Mouse (Mus musculus): ENCODE data around the gene Ofd1. TPM values are rescaled to one million over a fixed set of nuclear protein-coding genes. Genes with fewer than 3 reads are reported as not detected.

The Ofd1 gene
- 1 to 10 TPM; 5.7 to 6.3 TPM for total RNA-seq (2021)

DNA sequence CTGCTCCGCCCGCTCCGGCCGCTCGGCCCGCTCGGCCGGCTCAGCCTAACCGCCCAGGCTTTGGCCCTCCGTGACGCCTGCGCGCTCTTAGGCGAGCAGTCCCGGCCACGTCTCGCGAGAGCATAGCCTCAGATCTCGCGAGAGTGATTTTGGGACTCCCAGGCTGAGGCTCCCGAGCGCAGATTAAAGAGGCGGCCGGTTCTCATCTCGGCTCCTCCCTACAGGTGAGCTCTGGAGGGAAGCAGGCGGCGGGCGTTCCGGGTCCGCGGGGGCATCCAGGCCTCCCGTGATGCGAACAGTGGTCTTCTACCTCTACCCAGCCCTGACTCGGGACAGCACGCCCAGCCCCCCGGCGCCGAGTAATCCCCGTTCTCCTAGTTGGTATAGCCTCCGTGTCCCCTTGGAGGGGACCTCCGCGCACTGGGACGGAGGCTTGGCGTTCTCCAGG lies at the start of gene Ofd1:
TSS of gene Ofd1 (minus strand) at position 89 of the 448 bp plus-strand sequence.
- DNase-seq (ENCODE audit: extremely low spot score in 1 of 2, low spot score in 2 of 2): peak; percentile 83 to 92
- intact Hi-C loops (cut with DNase I): loop anchor here (10.0 kb wide), 1 partner anchor 214 kb away; no protein-coding TSS in a partner anchor

DNA sequence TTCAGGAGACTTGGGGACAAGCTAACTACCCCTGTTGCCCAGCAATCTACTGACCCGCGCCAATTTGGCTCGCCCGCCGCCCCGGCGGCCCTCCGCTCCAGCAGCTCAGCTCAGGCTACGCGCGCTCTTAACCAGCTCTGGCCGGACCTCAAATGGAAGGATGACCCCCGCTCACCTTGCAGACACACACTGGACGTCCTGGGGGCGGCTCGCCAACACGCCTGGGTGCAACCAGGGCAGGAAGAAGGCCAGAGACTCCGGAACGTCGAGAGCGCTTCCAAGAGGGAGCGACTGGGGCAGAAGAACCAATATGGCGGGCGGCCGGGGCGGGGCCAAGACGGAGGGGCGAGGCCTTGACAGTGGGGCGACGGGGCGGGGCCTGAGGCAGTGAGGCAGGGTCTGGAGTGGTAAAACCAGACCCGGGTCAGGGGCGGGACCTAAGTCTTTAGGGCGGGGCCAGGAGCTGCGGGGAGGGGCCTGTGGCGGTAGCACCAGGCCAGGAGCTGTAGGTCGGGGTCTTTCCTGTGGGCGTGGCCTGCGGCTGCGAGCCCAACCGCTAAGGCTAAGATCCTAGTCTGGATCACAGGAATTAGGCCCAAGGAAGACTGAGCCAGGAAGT lies 39.0 kb upstream of the Ofd1 start, which contains the start of gene Rab9:
TSS of gene Rab9 (minus strand) at position 503 of the 619 bp plus-strand sequence.
- peak; percentile 82 to 96 for DNase-seq (ENCODE audit: extremely low spot score in 1 of 2, low spot score in 2 of 2)
- intact Hi-C loops (cut with DNase I): no loop called here

DNA sequence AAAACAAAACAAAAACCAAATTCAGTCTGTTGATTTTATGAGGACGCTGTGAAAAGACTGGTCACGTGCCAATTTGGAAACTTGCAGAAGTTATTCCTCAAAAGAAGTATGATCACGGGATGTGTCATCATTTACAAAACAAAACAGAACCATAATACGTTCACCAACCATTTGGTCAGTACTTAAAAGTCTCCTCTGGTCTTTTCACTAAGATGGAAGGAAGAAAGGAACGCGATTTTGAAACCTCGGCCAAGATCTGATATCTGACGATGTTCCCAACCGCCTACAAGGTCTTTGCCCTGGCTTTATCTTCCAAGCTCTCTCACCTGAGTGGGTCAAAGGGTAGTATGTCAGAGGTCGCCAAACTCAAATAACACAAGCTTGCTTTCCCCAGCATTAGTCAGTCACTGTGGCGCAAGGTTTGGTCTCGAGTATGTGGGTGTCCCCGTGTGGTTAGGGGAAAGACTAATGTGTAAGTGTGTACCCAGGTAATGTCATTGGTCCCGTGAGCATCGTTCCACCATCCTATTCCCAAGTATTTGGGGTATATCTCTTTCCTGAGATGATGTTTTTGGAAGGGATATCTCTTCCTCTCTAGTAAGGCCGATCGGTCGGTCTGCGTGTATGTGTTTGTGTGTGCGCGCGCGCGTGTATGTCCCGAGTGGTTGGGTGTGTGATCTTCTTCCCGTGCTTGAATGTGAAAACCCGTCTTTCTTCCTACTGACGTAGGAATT lies 38.3 kb upstream of the Ofd1 start:
- intact Hi-C loops (cut with DNase I): no loop called here
- DNase-seq (ENCODE audit: extremely low spot score in 1 of 2, low spot score in 2 of 2): no peak

DNA sequence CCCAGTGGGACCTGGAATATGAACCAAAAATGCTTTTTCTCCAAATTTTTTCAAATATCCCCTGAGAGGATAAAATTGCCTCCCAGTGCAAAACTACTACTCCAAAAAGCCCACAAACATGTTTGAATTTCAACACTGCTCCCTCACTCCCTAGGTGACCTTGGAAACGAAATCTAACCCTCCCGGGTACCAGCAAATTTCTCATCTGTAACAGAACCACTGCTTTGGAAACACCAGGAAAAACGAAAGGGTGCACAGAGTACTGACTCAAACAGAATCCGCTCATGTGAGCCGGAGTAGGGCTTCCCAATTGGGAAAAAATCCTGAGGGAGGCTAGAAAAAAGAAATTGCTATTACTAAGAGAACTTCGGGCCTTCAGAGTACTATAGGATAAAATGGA lies 36.9 kb upstream of the Ofd1 start:
- intact Hi-C loops (cut with DNase I): no loop called here
- DNase-seq (ENCODE audit: extremely low spot score in 1 of 2, low spot score in 2 of 2): no peak

DNA sequence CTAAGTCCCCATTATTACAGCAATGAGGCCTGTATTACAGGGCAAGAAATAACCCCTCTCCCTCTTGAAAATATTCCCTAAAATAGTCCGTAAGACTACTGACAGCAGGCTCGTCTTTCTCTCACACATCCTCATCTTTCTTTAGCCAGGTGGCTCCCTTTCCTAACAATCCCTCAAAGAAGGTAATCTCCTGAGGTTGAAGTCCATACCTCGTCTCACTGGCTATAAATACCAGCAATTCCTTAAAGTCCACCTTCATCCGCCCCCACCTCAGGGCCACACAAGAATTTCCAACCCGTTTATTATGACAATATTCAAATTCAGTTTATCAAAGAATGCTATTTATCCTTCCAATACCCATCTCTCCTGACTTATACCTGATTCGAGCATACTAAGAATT lies 32.1 kb upstream of the Ofd1 start:
- DNase-seq (ENCODE audit: extremely low spot score in 1 of 2, low spot score in 2 of 2): no peak
- intact Hi-C loops (cut with DNase I): no loop called here

DNA sequence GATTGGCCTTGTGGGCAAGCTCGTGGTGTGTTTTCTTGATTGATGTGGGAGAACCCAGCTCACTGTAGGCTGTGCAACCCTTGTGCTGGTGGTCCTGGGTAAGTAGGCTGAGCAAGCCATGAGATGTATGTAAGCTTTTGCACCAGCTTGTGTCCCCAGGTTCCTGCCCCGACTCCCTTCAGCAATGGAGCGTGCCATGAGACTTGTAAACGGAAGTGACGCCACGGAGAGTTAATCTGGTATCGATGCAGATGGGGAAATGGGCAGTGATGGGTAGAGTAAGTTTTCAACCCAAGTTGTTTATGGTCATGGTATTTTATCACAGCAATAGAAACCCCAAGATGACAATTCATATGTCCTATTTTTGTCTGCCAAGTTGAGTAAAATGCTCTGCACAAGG lies 27.8 kb upstream of the Ofd1 start:
- intact Hi-C loops (cut with DNase I): no loop called here
- no peak for DNase-seq (ENCODE audit: extremely low spot score in 1 of 2, low spot score in 2 of 2)

DNA sequence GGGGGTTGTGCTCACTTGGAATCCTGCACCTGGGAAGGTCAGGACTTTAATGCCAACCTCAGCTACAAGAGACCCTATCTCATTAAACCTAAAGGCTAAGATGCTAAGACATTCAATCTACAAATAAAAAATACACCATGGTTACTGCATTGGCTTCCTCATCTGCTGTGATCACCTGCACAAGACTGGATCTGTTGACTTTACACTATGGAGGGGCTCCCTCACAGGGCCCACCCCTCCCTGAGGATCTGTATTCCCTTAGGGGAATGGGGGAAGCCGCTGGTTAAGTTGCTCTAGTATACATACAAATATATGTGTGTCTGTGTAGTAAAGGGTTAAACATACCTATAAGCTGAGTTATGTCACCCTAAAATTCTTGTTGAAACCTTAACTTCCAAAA lies 15.0 kb upstream of the Ofd1 start:
- DNase-seq (ENCODE audit: extremely low spot score in 1 of 2, low spot score in 2 of 2): no peak
- intact Hi-C loops (cut with DNase I): no loop called here

DNA sequence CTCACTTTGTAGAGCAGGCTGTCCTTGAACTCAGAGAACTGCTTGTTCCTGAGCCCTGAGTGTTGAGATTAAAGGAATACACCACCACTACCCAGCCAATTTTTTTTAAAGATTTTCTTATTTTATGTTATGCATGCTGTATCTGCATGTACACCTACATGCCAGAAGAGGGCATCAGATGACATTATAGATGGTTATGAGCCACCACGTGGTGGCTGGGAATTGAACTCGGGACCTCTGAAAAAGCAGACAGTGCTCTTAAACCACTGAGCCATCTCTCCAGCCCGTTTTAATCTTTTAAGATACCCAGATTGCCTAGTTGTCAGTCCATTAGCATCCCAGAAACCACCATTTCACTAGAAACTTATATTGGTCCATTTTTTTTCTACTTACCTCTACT lies 13.8 kb upstream of the Ofd1 start:
- intact Hi-C loops (cut with DNase I): no loop called here
- no peak for DNase-seq (ENCODE audit: extremely low spot score in 1 of 2, low spot score in 2 of 2)

DNA sequence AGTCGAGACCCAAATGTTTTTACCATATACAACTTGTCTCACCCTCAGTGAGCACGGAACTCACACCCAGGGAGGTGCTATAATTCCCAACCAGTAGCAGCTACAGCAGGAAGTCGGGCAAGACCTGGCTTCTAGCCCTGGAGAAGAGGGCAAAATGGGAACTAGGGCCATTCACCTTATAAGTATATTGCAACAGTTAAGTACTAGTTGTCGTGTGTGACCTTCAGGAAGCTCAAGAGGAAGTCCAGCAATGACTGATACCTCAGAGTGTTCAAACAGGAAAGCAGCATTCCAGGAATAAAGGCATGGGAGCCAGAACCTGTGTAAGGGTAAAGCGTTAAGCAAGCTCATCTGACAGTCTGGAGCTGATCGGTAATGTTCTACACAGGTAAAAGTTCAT lies 13.0 kb upstream of the Ofd1 start:
- intact Hi-C loops (cut with DNase I): no loop called here
- DNase-seq (ENCODE audit: extremely low spot score in 1 of 2, low spot score in 2 of 2): no peak

DNA sequence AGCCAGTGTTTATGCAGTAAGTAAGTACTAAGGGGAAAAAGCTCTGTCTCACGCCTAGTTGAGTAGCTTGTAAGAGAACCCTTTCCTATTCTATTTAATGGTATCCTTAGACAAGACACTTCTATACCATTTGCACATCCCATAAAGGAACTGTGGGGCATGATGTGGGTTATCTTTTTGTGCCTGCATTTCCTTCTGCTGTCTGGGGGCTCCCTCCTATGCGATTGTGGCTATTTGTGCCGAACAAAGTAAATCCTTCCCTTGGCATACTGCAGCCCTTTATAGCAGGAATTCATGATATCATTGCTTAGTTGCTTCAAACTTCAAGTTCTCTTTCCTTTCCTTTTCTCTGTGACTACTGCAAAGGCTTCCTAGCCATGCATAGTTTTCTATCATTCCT lies 4.0 kb upstream of the Ofd1 start:
- intact Hi-C loops (cut with DNase I): loop anchor here (10.0 kb wide), 1 partner anchor 210 kb away; no protein-coding TSS in a partner anchor
- no peak for DNase-seq (ENCODE audit: extremely low spot score in 1 of 2, low spot score in 2 of 2)

DNA sequence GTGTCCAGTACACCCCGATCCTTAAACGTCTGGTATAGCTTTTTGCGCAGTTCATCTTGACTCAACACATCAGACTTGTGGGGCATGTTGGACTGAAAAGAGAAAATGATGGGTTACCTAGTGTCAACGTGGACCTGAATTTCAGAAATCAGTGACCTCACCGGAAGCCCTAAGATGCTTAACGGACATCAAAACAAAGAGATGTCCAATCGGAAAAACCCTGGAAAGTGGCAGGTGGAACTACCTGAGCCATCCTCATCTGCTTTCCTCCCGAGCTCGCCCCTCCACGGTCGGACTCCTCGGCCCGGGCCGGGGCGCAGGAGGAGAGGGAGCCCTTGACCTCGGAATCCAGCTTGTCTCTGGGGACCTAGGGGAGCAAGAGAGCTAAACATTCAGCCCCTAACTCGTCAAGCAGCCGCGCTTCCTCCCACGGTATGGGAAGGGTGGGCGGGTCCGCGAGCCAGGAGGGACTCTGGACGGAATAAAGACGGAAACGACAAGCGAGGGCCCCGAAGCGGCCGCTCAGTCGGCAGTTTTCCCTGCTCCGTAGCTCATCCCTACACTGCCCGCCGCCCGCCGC lies 378 bp downstream of the Ofd1 start, which contains the start of gene Trappc2:
TSS of gene Trappc2 (plus strand) at position 539 of the 580 bp plus-strand sequence.
- DNase-seq (ENCODE audit: extremely low spot score in 1 of 2, low spot score in 2 of 2): no peak
- intact Hi-C loops (cut with DNase I): loop anchor here (10.0 kb wide), 1 partner anchor 215 kb away; no protein-coding TSS in a partner anchor

DNA sequence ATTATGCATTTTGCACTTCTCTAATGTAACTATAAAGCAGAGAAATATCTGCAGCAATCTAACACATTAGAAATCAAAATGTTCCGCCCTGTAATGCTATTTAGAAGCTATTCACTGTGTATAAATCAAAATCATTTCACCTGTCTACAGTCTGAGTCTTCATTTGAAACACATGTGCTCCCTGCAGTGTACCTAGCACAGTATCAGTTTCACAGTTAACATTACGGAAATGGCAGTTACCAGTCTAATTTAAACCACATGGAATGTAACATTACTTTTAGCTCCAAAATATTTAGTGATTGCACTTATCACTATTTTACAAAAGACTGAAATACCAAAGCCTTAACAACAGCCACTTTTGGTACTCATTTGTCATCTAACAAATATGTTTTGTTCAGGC lies 5.7 kb downstream of the Ofd1 start:
- intact Hi-C loops (cut with DNase I): no loop called here
- no peak for DNase-seq (ENCODE audit: extremely low spot score in 1 of 2, low spot score in 2 of 2)

DNA sequence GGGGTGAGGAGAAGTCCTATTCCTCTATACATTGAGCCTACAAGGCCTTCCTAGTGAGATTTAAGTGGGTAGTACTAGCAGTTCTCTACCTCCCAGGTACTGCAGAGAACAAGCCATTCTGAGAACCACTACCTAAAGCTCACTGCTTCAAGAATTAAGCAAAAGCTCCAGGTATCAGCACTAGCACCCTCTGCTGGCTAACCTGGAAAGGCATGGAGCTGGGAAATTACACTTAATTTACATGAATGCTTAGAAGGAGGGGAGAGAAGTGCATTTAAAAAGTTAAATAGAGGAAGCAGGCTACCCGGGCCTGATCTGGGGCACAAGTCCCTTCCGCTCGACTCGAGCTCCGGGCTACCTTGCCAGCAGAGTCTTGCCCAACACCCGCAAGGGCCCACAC lies 24.3 kb downstream of the Ofd1 start:
- intact Hi-C loops (cut with DNase I): loop anchor here (10.0 kb wide), 1 partner anchor 239 kb away; no protein-coding TSS in a partner anchor
- no peak for DNase-seq (ENCODE audit: extremely low spot score in 1 of 2, low spot score in 2 of 2)

DNA sequence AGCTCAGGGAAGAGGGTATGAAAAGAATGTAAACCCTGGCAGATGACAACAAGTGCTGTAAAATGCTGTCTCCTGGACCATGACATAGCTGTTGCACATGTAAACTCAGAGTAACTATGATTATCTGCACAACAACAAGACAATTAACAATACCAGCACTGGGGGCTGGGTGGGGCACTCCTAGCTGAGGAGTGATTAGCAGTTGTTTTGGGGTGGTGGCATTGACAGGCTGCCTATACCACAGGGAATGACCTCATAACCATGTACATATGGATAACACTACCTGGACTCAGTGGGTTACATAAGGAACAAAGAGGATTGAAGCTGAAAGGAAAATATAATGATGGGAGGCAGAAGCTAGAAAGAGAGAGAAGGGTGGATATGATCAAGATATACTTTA lies 32.6 kb downstream of the Ofd1 start:
- DNase-seq (ENCODE audit: extremely low spot score in 1 of 2, low spot score in 2 of 2): no peak
- intact Hi-C loops (cut with DNase I): no loop called here

DNA sequence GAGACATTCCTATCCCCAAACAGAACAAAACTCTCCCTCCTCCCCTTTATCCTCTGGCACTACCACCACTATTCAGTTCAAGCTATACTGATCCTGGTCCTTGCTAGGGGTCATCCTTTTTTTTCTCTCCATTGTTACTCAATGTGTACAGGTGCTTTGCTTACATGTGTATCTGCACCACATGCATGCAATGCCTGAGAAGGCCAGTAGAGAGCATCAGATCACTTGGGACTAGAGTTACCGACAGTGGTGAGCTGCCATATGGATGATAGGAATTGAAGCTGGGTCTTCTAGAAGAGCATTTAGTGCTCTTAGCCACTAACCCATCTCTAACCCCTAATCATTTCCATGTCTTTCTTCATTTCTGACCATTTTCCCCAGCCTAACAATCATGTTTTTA lies 46.8 kb downstream of the Ofd1 start:
- DNase-seq (ENCODE audit: extremely low spot score in 1 of 2, low spot score in 2 of 2): no peak
- intact Hi-C loops (cut with DNase I): no loop called here

DNA sequence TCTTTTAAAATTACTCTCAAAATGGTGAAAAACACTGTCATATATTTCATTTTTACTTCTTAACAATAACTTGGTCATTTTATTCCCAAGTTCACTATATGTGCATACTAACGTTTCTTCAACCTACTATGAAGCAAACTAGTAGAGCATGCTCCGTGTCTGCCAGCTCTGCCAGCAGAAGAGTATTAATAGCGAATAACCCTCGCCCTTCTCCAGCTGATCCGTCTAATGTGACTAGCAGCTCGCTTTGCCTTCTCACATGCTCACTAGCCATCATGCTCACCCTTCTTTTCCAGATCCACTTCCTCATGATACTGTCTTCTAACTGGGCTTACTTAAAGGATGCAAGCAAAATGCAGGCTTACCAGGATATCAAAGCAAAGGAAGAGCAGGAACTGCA lies 53.8 kb downstream of the Ofd1 start:
- DNase-seq (ENCODE audit: extremely low spot score in 1 of 2, low spot score in 2 of 2): no peak
- intact Hi-C loops (cut with DNase I): no loop called here

DNA sequence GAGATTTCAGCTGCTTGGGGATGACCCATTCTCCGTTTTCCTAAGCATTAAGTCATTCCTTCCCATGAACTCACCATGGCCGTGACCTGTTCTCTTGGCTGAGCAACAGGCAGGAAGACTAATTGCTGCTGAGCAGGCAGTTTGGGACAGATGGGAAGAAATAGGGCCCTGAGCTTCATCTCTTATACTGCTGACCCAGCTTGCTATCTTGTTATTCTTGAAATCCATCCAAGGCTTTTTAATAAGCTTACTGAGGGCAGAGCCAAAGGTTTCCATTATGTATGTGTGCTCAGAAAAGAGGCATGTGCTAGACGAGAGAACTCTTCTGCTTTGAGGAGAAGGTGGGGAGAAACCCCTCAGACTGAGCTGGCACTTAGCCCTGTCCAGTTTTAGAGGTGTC lies 55.6 kb downstream of the Ofd1 start:
- no peak for DNase-seq (ENCODE audit: extremely low spot score in 1 of 2, low spot score in 2 of 2)
- intact Hi-C loops (cut with DNase I): no loop called here

DNA sequence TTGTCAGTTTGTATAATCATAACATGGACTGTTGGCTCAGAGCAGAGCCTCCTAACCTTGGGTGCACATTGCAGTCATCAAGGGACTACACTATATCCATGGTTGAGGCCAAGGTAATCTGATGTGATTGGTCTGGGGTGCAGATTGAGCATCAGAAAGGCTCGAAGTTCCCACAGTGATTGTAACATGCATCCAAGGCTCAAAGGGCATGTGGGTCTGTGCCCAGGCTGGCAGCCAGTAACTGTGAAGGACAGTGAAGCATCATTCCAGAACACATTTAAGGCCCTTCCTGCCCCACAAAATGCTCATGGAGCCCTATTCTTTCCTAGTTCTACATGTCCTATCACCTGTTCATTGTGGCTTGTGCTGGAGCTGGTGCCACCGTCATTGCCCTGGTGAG lies 56.9 kb downstream of the Ofd1 start:
- intact Hi-C loops (cut with DNase I): no loop called here

DNA sequence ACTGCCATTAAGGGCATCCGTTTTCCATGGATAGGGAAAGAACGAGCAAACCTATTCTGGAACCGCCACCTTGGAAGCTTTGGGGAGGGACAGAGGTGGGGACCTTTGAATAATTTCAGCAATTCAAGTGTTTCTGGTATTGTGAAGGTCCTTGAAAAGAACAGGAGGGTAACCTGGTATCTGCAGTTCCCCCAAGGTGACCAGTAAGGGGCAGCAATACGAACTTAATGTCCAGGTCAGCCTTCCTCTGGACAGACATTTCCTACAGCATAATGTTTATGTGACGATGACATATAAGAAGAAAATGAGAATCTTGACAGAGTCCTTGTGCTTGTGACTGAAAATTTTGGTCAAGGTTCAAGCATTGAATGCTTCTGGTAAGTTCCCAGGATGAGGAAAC lies 61.9 kb downstream of the Ofd1 start:
- DNase-seq (ENCODE audit: extremely low spot score in 1 of 2, low spot score in 2 of 2): no peak
- intact Hi-C loops (cut with DNase I): no loop called here

More for the DNA sequence above, 56.9 kb downstream of the Ofd1 start:
- DNase-seq (ENCODE audit: extremely low spot score in 1 of 2, low spot score in 2 of 2): no peak
